Mouse (Mus musculus): ENCODE data around the gene Mettl7a1. TPM values are rescaled to one million over a fixed set of nuclear protein-coding genes. Genes with fewer than 3 reads are reported as not detected.
"Not testable (repeated sequence)": the region's sequence is repeated elsewhere in the genome, so short reads cannot be mapped to it uniquely, and the experiment has no call there.

Mettl7a1 gene
- 101 and 106 TPM in 2 replicates for polyA plus RNA-seq (2012; rRNA removed)

DNA sequence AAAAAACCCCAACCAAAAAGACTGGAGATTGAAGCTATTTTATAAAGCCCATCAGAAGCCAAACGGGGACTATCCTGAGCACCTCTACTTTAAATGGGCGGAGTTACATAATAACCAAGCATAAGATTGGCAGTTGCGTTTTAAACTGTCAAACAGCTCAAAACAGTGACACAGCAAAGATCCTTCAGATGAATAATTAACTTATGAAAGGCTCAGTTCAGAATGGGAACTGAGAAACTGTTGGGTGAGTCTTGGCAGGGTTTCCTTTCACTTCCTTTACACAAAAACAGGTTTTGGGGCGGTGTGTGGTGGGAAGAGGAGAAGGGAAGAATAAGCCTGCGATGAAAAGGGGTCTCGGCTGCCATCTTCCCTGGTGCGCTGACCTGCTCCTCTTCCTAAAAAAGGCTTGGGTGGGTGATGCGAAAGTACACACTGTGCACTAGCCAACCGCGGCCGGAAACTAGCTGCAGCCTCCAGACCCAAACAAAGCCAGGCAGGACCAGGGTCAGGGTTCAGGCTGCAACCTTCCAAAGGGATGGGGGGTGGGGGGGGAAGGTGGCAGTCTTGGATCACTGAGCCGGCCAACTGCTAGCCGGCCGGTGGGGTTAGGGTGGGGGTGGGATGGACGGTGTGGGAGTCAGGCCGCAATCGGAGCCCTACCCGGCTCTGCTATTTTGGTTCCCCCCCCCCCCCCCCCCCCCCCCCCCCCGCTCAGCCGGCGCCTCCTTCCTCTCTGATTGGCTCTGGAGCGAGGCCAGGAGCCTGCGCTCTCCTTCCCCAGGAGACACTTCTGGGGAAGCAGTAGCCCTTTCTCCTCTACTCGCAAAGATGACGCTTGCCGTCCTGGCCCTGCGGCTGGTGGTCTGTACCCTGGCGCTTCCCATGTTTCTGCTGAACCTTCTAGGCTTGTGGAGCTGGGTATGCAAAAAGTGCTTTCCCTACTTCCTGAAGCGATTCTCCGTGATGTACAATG, at the start of gene Mettl7a1:
Gene Mettl7a1, plus strand, starts transcription at position 122 of the 973 bp plus-strand sequence.
- peak; percentile 76 for DNase-seq (ENCODE audit: low spot score)

DNA sequence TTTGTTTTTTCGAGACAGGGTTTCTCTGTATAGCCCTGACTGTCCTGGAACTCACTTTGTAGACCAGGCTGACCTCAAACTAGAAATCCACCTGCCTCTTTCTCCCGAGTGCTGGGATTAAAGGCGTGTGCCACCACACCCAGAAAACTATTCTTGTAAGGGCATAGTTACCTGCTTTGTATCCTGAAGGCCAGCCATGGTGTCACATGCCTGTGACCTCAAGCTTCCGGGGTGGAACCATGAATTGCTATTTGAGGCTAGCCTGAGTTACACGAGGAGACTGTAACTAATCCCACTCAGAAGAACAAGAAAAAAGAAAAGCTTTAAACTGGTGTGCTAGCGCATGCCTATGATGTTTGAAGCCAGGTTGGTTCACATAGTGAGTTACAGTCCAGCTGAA, 47.6 kb upstream of the Mettl7a1 start:
- no peak for DNase-seq (ENCODE audit: low spot score)

DNA sequence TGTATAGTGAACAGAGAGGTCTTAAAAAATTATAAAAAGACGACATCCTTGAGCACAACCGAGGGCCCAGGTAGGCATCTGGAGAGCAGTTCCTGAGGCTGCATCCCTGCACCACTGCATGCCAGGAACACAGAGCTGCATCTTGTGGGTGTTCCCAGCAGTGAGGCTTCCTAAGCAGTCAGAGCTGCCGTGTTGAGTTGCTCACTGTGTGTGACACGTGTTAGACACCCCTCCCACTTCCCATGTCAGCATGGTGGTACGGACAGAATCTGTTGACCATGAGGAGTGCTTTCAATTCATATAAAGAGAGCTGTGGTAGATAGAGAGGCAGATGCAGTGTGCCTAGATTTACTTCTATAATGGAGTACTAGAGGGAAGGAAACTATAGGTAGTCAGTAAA, 46.6 kb upstream of the Mettl7a1 start:
- no peak for DNase-seq (ENCODE audit: low spot score)

DNA sequence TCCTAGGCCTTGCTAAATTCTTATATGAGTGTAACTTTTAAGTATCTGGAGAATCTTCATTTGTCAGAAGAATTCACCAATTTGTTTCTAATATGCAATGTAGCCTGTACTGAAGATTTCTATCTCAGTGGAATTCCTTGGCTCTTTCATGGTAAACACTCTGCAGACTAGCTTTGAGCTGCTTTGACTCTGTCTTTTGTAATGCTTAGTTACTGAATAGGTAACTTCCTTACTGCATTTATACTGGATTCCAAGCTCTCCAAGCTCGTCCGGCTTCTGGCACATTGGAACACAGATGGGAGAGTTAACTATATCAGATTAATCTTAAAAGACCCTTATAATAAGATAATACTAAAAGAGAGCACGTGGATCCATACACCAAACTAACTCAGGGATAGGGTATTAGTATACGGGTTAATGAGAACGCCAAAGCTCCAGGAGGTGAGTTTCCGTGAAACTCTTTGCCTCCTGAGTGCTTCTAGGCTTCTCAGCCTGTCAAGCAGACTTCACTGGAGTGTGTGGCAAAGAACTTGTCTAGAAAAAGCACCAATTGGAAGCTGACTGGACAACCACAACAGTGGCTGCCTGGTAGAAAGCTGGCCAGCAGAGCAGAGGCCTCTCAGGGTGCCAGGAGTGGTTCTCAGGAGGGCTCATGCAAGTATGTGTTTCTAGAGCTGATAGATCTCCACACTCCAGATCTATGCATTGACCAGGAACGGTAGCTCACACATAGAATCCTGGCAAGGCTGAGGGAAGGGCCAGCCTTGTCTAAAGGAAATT, 45.1 kb upstream of the Mettl7a1 start:
- DNase-seq (ENCODE audit: low spot score), result no peak

- DNase-seq (ENCODE audit: low spot score), result not testable (repeated sequence)
Measured at GRCm38 (mm10) chr15:100260351-100260750, 43.6 kb upstream of the Mettl7a1 start.

DNA sequence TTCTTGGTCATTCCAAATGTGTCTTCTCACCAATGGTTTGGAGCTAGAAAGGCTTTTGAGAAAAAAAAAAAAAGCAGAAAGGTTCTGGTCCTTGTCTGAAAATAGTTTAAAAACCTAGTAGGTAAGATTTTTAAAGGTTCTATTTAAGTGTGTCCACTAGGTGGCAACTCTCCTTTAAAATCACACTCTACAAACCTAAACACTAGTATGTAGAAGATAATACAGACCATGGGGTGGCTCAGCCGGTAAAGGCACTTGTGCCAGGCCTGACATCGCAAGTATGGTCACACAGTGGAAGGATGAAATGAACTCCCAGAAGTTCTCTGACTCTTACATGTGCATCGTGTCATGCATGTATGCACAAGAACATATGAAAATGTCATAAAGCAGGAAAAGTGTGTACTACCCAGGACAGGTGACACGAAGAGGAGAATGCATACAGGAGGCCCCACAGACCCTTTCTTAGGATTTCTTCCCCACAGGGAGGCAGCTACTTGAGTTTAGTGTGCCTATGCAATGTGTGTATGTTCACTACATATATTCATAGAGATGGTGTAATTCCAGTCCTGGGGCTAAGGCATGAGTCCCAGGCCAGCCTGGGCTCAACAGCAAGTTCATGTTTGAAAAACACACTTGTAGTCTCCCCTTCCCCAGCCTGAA, 40.6 kb upstream of the Mettl7a1 start:
- DNase-seq (ENCODE audit: low spot score), result no peak

DNA sequence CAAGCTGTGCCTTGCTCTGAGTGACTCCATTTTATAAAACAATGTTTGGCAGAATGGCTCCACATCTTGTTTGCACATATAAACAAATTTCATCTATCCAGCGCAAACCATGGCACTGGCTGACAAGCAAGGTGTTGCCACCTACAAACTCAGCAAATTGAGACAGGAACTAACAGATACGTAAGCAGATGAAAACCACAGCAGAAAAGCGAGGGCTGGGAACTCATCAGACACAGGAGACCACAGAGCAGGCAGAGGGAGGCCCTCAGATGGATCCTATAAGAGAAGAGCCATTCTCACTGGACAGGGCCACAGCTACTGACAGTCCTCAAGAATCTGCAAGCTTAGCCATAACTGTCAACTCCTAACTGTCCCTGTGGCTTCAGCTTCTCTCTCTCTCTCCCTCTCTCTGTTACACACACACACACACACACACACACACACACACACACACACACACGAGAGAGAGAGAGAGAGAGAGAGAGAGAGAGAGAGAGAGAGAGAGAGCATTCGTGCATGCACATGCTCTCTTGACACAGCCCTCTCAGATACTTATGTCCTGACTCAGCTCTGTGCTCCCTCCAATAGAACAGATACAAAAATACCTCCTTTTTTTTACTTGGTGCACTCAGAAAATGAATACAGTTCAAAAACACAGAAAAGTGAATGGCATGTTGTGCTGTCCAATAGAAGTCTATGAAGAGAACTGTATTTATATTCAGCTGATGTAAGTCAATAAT, 38.2 kb upstream of the Mettl7a1 start:
- no peak for DNase-seq (ENCODE audit: low spot score)

DNA sequence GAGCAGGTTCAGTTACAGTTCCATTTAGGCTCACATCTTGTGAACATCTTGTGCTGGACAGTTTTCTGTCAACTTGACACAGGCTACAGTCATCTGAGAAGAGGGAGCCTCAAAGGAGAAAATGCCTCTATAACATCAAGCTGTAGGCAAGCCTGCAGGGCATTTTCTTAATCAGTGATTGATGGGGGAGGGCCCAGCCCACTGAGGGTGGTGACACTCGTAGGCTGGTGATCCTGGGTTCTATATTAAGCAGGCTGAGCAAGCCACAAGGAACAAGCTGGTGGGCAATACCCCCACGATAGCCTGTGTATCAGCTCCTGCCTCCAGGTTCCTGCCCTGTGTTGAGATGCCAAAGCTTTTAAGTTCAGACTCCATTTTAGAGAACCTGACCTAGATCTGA, 35.0 kb upstream of the Mettl7a1 start:
- DNase-seq (ENCODE audit: low spot score), result no peak

GRCm38 (mm10) chr15:100269776-100270175, 34.2 kb upstream of the Mettl7a1 start:
- DNase-seq (ENCODE audit: low spot score), result no peak

DNA sequence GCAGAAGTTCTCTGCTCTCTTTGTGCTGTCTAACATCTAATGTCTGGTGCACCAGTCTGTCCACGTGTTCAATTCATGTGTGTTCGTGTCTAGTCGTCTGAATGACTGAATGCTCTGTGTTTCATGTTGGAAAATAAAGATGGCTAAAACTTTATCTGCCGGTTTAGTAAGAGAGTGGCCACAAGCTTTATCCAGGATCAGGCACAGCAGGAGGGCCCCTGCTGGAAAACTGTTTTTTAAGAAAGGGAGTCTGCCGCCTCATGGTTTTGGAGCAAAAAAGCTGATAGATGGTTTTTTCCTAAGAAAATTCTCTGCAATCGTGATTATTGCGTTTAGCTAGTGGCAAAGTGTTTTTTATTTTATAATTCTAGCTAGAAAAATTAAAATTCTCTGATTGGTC, 33.3 kb upstream of the Mettl7a1 start:
- DNase-seq (ENCODE audit: low spot score), result not testable (repeated sequence)

- DNase-seq (ENCODE audit: low spot score), result no peak
Measured at GRCm38 (mm10) chr15:100271411-100271810, 32.5 kb upstream of the Mettl7a1 start.

DNA sequence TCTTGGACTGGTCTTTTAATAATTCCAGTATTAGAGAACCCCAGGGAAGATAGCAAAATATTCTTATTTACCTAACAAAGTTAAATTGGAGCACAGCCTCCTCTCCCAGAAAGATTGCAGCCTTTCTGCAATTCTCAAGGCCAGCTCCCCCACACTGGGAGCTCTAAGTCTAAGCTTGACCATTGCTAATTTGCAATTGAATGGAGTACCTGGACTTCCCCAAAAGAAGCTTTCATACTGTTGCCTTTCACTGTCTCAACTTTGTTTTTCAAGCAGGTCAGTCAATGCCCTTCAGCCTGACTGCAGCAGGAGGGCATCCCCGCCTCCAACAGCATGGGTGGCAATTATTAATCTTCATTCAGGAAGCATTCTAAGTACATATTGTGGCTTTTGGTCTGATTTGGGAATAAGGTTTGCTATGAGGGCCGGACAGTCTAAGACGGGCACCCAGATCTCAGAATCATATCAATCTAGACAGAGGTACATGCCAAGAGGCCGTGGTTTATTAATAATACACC, 30.1 kb upstream of the Mettl7a1 start:
- not testable (repeated sequence) for DNase-seq (ENCODE audit: low spot score)

DNA sequence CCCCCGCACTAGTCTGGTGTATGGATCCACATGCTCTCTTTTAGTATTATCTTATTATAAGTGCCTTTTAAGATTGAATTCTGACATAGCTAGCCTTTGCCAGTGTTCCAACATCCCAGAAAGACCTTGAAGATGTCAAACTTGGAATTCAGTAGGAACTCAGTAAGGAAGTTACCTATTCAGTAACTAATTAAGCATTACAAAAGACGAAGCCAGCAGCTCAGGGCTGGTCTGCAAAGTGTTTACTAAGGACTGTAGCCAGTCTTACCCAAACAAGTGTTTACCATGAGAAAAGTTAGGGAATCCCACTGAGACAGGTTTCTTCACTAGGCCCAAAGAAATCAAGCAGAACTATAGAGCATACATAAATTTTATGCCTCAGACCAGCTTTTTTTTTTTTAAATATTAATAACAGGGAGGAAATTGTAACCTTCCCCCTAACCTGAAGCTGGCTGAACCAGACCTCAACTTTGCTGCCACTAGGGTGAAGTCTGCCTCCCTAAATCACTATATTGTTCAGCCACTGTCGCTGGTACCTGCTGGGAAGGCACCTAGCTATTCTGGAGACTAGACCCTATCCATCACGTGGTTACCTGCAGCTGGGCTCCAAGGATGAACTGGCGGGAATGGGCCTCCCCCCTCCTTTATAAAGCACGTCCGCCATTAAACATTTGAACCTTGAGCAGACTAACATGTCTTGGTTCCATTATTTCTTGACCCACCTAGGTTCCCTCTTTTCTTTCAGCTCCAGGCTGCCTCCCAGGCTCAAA, 29.0 kb upstream of the Mettl7a1 start:
- no peak for DNase-seq (ENCODE audit: low spot score)

GRCm38 (mm10) chr15:100276403-100276802, 27.5 kb upstream of the Mettl7a1 start:
- no peak for DNase-seq (ENCODE audit: low spot score)

- DNase-seq (ENCODE audit: low spot score), result no peak
Measured at GRCm38 (mm10) chr15:100277586-100277985, 26.4 kb upstream of the Mettl7a1 start.

GRCm38 (mm10) chr15:100280626-100281025, 23.3 kb upstream of the Mettl7a1 start, which contains the start of gene Tmprss12:
Tmprss12 (plus strand) TSS chr15:100280837.
- no peak for DNase-seq (ENCODE audit: low spot score)

- no peak for DNase-seq (ENCODE audit: low spot score)
Measured at GRCm38 (mm10) chr15:100288980-100289379, 15.0 kb upstream of the Mettl7a1 start.

GRCm38 (mm10) chr15:100290858-100291257, 13.1 kb upstream of the Mettl7a1 start:
- no peak for DNase-seq (ENCODE audit: low spot score)

DNA sequence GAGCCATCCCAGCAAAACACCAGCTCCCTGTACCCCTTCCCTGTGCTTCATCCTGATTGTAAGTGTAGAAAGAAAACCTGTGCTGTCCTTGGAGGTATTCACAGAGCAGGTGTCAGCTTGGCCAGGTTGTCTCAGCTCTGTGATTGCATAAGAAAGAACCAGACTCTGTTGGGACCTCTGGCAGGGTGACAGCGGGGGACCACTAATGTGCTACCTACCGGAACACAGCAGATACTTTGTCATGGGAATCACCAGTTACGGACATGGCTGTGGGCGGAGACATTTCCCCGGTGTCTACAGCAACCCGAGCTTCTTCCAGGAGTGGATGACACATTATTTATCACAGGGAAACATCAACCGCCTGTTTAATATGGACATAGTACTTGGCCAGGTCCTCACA, 11.6 kb upstream of the Mettl7a1 start:
- DNase-seq (ENCODE audit: low spot score), result no peak

DNA sequence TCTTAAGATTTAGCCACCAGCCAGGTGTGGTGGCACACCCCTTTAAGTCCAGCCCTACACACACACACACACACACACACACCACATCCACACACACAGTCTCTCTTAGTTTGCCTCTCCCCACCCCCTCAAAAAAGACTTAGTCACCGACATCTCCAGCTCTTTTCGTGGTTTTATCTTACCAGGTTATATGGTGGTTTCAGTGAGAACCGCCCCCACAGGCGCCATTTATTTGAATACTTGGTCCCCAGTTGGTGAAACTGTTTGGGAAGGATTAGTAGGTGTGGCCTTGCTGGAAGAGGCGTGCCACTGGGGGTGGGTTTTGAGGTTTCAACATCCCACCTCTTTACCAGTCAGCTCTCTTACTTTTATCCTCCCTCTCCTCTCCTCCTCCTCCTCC, 6.1 kb upstream of the Mettl7a1 start:
- no peak for DNase-seq (ENCODE audit: low spot score)
